Mouse (Mus musculus): ENCODE measurements around the gene Mfsd4b5. TPM values are rescaled to one million over a fixed set of nuclear protein-coding genes. Genes with fewer than 3 reads are reported as not detected.
"Not testable (repeated sequence)": the region's sequence is repeated elsewhere in the genome, so short reads cannot be mapped to it uniquely, and the experiment has no call there.

Gene Mfsd4b5
- polyA plus RNA-seq, 1 experiment from 2014 or later, result 0.06 TPM

- no peak for ATAC-seq (ENCODE audit: low FRiP score, low read depth)
- no peak overlapping the region for H3K27ac ChIP-seq (replicated peaks)
- 83% methylated on average over 11 of the region's 11 CpGs for WGBS
- no peaks in the 10 kb centered on the region; the same call in 1 of the 2 replicates for H3K9me3 ChIP-seq
- no peaks in the 10 kb centered on the region for H3K36me3 ChIP-seq
- no peak overlapping the region for H3K4me2 ChIP-seq
- H3K9ac ChIP-seq, result no peak overlapping the region
- no peaks in the 10 kb centered on the region for H3K27me3 ChIP-seq
- H3K4me3 ChIP-seq, result no peak overlapping the region
- no peaks in the 10 kb centered on the region for H3K4me1 ChIP-seq (replicated peaks)
Observed at GRCm38 (mm10) chr10:40009591-40009990, 23.1 kb upstream of the Mfsd4b5 start.

- H3K36me3 ChIP-seq; H3K27ac ChIP-seq (replicated peaks); H3K4me3 ChIP-seq; ATAC-seq (ENCODE audit: low FRiP score, low read depth); H3K9me3 ChIP-seq; H3K27me3 ChIP-seq; H3K9ac ChIP-seq; H3K4me1 ChIP-seq (replicated peaks); H3K4me2 ChIP-seq: not testable (repeated sequence)
- WGBS, result 70% methylated on average over 4 of the region's 4 CpGs
Observed at GRCm38 (mm10) chr10:40008847-40009246, 22.4 kb upstream of the Mfsd4b5 start.

GRCm38 (mm10) chr10:40007953-40008352 is 21.5 kb upstream of the Mfsd4b5 start:
- Histone ChIP-seq H3K27me3 (no peaks in the 10 kb centered on the region), H3K4me2 (no peak overlapping the region), H3K4me1 (replicated peaks) (no peaks in the 10 kb centered on the region), H3K4me3 (no peak overlapping the region), H3K9me3 (no peaks in the 10 kb centered on the region), H3K36me3 (no peaks in the 10 kb centered on the region), H3K27ac (replicated peaks) (no peak overlapping the region), H3K9ac (no peak overlapping the region)
- ATAC-seq (ENCODE audit: low FRiP score, low read depth), result no peak
- 89% methylated on average over 4 of the region's 4 CpGs for WGBS

GRCm38 (mm10) chr10:40006963-40007362 is 20.5 kb upstream of the Mfsd4b5 start:
- H3K27me3 ChIP-seq, result no peaks in the 10 kb centered on the region

GRCm38 (mm10) chr10:40000746-40001145 is 14.3 kb upstream of the Mfsd4b5 start:
- H3K4me3 ChIP-seq, result no peak overlapping the region
- no peaks in the 10 kb centered on the region for H3K36me3 ChIP-seq
- no peak for ATAC-seq (ENCODE audit: low FRiP score, low read depth)
- H3K27me3 ChIP-seq, result no peaks in the 10 kb centered on the region
- H3K27ac ChIP-seq (replicated peaks), result no peak overlapping the region
- H3K4me1 ChIP-seq (replicated peaks), result no peaks in the 10 kb centered on the region
- H3K4me2 ChIP-seq, result no peak overlapping the region
- H3K9me3 ChIP-seq, result no peaks in the 10 kb centered on the region
- no peak overlapping the region for H3K9ac ChIP-seq
- 94% methylated on average over 2 of the region's 2 CpGs for WGBS

More at GRCm38 (mm10) chr10:40006963-40007362, 20.5 kb upstream of the Mfsd4b5 start:
- no peak for ATAC-seq (ENCODE audit: low FRiP score, low read depth)
- H3K27ac ChIP-seq (replicated peaks), result no peak overlapping the region
- no peaks in the 10 kb centered on the region for H3K36me3 ChIP-seq
- 32% methylated on average over 10 of the region's 10 CpGs for WGBS
- no peak overlapping the region for H3K9ac ChIP-seq
- no peaks in the 10 kb centered on the region for H3K9me3 ChIP-seq
- H3K4me1 ChIP-seq (replicated peaks), result no peaks in the 10 kb centered on the region
- no peak overlapping the region for H3K4me3 ChIP-seq
- H3K4me2 ChIP-seq, result no peak overlapping the region

- Histone ChIP-seq H3K4me1 (replicated peaks) (no peaks in the 10 kb centered on the region), H3K27me3 (no peaks in the 10 kb centered on the region), H3K4me3 (no peak overlapping the region), H3K4me2 (no peak overlapping the region), H3K27ac (replicated peaks) (no peak overlapping the region), H3K36me3 (no peaks in the 10 kb centered on the region), H3K9ac (no peak overlapping the region), H3K9me3 (no peaks in the 10 kb centered on the region)
- no peak for ATAC-seq (ENCODE audit: low FRiP score, low read depth)
- 68% methylated on average over 4 of the region's 4 CpGs for WGBS
Observed at GRCm38 (mm10) chr10:39991155-39991554, 4.7 kb upstream of the Mfsd4b5 start.

GRCm38 (mm10) chr10:39982604-39983003 is 3.8 kb downstream of the Mfsd4b5 start:
- Histone ChIP-seq H3K27me3 (no peaks in the 10 kb centered on the region), H3K27ac (replicated peaks) (no peak overlapping the region), H3K4me2 (no peak overlapping the region), H3K4me1 (replicated peaks) (no peaks in the 10 kb centered on the region), H3K36me3 (no peaks in the 10 kb centered on the region), H3K9me3 (peaks cover 6% of the 10 kb centered on the region; the same call in 1 of the 2 replicates), H3K9ac (no peak overlapping the region), H3K4me3 (no peak overlapping the region)
- ATAC-seq (ENCODE audit: low FRiP score, low read depth), result no peak
- 73% methylated on average over 5 of the region's 5 CpGs for WGBS

- Histone ChIP-seq H3K27ac (replicated peaks) (no peak overlapping the region), H3K36me3 (no peaks in the 10 kb centered on the region), H3K4me1 (replicated peaks) (no peaks in the 10 kb centered on the region), H3K4me2 (no peak overlapping the region), H3K9ac (no peak overlapping the region), H3K9me3 (peaks cover 6% of the 10 kb centered on the region; the same call in 1 of the 2 replicates), H3K27me3 (no peaks in the 10 kb centered on the region), H3K4me3 (no peak overlapping the region)
- no peak for ATAC-seq (ENCODE audit: low FRiP score, low read depth)
- whole genome bisulfite sequencing, result 94% methylated on average over 1 of the region's 1 CpGs
Observed at GRCm38 (mm10) chr10:39978231-39978630, 8.2 kb downstream of the Mfsd4b5 start.

- no peaks in the 10 kb centered on the region for H3K4me1 ChIP-seq (replicated peaks)
- 95% methylated on average over 4 of the region's 4 CpGs for whole genome bisulfite sequencing
- no peak overlapping the region for H3K4me2 ChIP-seq
Observed at GRCm38 (mm10) chr10:39977346-39977745, 9.1 kb downstream of the Mfsd4b5 start.

GRCm38 (mm10) chr10:39975771-39976170 is 10.7 kb downstream of the Mfsd4b5 start:
- H3K27me3 ChIP-seq, result no peaks in the 10 kb centered on the region
- H3K9ac ChIP-seq, result no peak overlapping the region
- no peak overlapping the region for H3K27ac ChIP-seq (replicated peaks)
- no peak for ATAC-seq (ENCODE audit: low FRiP score, low read depth)
- 41% methylated on average over 2 of the region's 2 CpGs for WGBS
- H3K4me2 ChIP-seq, result no peak overlapping the region
- H3K9me3 ChIP-seq, result peaks cover 6% of the 10 kb centered on the region; the same call in 1 of the 2 replicates
- H3K36me3 ChIP-seq, result no peaks in the 10 kb centered on the region
- no peaks in the 10 kb centered on the region for H3K4me1 ChIP-seq (replicated peaks)
- no peak overlapping the region for H3K4me3 ChIP-seq

More at GRCm38 (mm10) chr10:39977346-39977745, 9.1 kb downstream of the Mfsd4b5 start:
- Histone ChIP-seq H3K4me3 (no peak overlapping the region), H3K27ac (replicated peaks) (no peak overlapping the region), H3K9ac (no peak overlapping the region), H3K36me3 (no peaks in the 10 kb centered on the region), H3K27me3 (no peaks in the 10 kb centered on the region), H3K9me3 (peaks cover 6% of the 10 kb centered on the region; the same call in 1 of the 2 replicates)
- no peak for ATAC-seq (ENCODE audit: low FRiP score, low read depth)

- 61% methylated on average over 11 of the region's 11 CpGs for whole genome bisulfite sequencing
- no peak overlapping the region for H3K4me3 ChIP-seq
- ATAC-seq (ENCODE audit: low FRiP score, low read depth), result no peak
- H3K27me3 ChIP-seq, result no peaks in the 10 kb centered on the region
- no peak overlapping the region for H3K9ac ChIP-seq
- no peak overlapping the region for H3K4me2 ChIP-seq
- no peaks in the 10 kb centered on the region for H3K4me1 ChIP-seq (replicated peaks)
- H3K9me3 ChIP-seq, result peaks cover 6% of the 10 kb centered on the region; the same call in 1 of the 2 replicates
- no peaks in the 10 kb centered on the region for H3K36me3 ChIP-seq
- no peak overlapping the region for H3K27ac ChIP-seq (replicated peaks)
Observed at GRCm38 (mm10) chr10:39974982-39975381, 11.5 kb downstream of the Mfsd4b5 start.

GRCm38 (mm10) chr10:39967512-39967911 is 18.9 kb downstream of the Mfsd4b5 start:
- Histone ChIP-seq H3K4me3 (no peak overlapping the region), H3K4me1 (replicated peaks) (no peaks in the 10 kb centered on the region), H3K27me3 (no peaks in the 10 kb centered on the region), H3K9ac (no peak overlapping the region), H3K36me3 (no peaks in the 10 kb centered on the region), H3K4me2 (no peak overlapping the region), H3K9me3 (no peaks in the 10 kb centered on the region), H3K27ac (replicated peaks) (no peak overlapping the region)
- WGBS, result 88% methylated on average over 3 of the region's 3 CpGs
- ATAC-seq (ENCODE audit: low FRiP score, low read depth), result no peak

- 0 out of 2 replicates have a peak, but pooled peaks cover 6% of the 10 kb centered on the region for H3K4me1 ChIP-seq (replicated peaks)
- no peak for ATAC-seq (ENCODE audit: low FRiP score, low read depth)
- H3K27ac ChIP-seq (replicated peaks), result no peak overlapping the region
- H3K27me3 ChIP-seq, result no peaks in the 10 kb centered on the region
- no peak overlapping the region for H3K9ac ChIP-seq
- H3K36me3 ChIP-seq, result no peaks in the 10 kb centered on the region
- 53% methylated on average over 1 of the region's 1 CpGs for WGBS
- H3K4me2 ChIP-seq, result no peak overlapping the region
- no peak overlapping the region for H3K4me3 ChIP-seq
- H3K9me3 ChIP-seq, result no peaks in the 10 kb centered on the region
Observed at GRCm38 (mm10) chr10:39961906-39962305, 24.5 kb downstream of the Mfsd4b5 start.

All from hindbrain, embryonic 15.5 days (tissue).